Mouse (Mus musculus) erythroblast, adult 5-6 weeks (primary cell): Measurements from ENCODE around the gene Tchp. TPM values are rescaled to one million over a fixed set of nuclear protein-coding genes. Genes with fewer than 3 reads are reported as not detected.

Source experiments
- ATAC-seq: replicated peaks from 2 replicates; pipeline ENCODE4 v1.8.0; 2016; ENCODE audit warnings: moderate number of reproducible peaks, mild to moderate bottlenecking, moderate TSS enrichment, inconsistent platforms; ENCODE audit not compliant: poor library complexity, low FRiP score, severe bottlenecking
- total RNA-seq, 2 experiments: library from RNA; stranded (forward) in 1 of 2; stranded (reverse) in 1 of 2; fragments of 150-400 nt in 1 of 2; fragments of 200-764, 138-1000 nt in 1 of 2; gene quantifications; 2 replicates each; pipeline versions ENCODE4 v1.2.3 to v1.2.4; 2015 to 2017; ENCODE audit warnings: low replicate concordance in 2 of 2

Tchp gene
- total RNA-seq, 2 experiments from 2014 or later, result 1.2 to 2.0 TPM

DNA sequence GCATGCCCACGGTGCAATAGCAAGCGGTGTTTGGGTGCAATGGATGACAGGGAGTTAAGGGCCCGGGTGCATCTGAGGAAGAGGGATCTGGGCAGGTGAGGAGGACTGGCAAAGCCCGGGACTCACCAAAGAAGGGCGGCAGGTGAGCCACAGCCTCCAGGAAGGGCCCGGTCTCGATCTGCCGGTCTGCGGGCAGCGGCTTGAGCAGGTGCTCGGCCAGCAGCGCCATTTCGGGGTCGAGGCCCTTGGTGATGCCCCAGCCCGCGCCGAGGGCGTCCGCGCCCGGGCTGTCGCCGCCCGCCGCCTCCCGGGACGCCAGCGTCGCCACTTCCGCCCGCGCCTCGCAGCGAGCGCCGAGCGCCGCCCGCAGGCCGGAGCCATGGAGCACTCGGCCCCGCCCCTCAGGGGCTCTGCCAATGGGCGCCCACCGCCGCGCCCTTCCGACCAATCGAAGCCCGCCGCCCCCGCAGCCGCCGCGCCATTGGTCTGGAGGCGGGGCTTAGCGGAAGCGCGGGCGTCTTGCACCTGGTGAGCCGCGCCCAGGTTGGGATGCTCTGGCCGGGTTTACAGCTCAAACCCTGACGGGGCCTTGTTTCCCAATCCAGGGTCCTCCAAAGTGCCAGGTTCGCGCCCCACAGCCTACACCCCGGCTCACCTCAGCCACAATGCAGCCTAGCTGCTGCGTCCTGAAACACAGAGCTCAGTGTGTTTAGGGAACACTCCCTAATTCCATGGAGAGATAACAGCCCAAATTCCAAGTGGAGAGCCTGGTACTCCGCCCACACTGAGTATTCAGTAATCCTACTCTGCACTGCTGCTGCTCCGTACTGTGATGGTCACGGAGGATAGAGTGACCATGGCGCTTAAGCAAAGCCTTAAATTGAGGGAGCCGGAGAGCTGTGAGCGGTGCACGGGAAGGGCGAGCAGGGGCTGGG is 16.7 kb upstream of the Tchp start, which contains the start of gene Gltp:
TSS of gene Gltp (minus strand) at position 352 of the 935 bp plus-strand sequence.
- ATAC-seq, result peak; percentile 95

DNA sequence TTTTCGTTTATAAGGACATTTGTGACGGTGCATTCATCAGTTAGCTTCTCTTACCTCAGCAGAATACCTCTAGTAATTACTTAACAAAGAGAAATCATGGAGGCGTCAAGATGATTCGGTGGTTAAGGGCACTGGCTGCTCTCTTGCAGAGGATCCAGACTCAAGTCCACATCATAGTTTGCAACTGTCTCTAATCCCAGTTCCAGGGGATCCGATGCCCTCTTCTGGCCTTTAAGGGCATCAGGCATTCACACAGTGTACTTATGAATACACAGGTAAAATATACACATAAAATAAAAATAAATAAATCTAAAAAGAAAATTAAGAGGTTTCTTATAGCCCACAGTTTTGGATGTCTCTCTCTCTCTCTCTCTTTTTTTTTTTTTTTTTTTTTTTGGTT is 11.8 kb upstream of the Tchp start:
- ATAC-seq, result no peak

DNA sequence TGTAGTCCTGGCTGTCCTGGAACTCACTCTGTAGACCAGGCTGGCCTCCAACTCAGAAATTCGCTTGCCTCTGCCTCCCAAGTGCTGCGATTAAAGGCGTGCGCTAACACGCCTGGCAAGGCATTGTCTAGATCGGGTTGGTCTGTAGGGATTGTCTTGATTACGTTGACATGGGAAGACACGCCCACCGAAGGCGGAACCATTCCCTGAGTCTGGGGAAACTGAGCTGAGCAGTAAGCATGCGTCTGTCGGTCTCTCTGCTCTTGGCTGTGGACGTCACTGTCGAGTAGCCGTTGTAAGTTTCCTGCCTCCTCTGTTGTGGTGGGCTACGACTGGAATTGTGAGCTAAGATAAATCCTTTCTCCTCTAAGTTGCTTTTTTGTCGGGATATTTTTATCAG is 10.6 kb upstream of the Tchp start:
- ATAC-seq, result no peak

DNA sequence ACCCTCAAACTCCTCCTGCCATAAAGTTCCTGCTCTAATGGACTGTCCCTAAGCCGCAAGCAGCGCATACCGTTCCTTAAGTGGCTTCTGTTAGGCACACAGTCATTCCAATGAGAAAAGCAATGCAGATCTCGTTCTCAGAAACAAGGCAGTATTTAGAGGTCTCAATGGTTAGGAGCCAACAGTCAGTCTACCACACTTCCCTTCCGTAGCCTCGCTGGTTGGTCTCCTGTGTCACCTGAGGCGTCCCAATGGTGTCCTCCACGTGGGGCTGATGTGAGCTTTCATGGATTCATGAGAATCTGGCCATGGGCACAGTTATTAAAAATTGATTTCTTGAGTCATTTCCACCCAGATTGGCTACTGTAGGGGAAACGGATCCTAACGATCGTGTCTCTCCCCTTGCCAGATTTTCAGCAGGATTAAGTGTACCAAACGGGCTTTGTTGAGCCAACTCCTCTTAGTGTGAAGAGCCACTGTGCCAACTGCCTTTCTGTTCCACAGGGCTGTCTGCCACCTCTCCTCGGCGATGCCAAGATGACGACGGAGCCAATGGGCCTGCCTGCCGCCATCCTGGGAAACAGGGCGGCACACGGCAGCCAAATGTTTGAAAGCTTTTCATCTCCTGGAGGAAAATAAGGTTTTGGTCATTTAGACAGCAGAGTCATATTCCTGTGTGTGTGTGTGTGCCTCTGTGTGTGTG is 9.4 kb upstream of the Tchp start:
- no peak for ATAC-seq

DNA sequence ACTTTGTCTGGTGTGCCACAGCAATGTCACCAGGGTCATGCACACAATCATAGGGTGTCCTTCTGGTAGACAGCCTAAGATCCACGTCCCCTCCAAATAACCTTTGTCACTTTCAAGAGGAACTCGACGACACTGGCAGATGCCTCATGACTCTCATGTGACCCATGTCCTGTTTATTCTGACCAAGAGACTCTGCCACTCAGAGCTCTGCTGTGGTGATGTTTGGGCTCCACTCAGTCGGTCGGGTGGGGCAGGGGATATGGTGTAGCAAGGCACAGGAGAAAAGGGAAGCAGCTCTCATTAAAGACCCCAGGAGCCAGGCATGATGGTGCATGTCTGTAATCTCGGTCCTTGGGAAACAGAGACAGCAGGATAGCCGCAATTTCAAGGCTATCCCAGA is 8.5 kb upstream of the Tchp start:
- no peak for ATAC-seq

DNA sequence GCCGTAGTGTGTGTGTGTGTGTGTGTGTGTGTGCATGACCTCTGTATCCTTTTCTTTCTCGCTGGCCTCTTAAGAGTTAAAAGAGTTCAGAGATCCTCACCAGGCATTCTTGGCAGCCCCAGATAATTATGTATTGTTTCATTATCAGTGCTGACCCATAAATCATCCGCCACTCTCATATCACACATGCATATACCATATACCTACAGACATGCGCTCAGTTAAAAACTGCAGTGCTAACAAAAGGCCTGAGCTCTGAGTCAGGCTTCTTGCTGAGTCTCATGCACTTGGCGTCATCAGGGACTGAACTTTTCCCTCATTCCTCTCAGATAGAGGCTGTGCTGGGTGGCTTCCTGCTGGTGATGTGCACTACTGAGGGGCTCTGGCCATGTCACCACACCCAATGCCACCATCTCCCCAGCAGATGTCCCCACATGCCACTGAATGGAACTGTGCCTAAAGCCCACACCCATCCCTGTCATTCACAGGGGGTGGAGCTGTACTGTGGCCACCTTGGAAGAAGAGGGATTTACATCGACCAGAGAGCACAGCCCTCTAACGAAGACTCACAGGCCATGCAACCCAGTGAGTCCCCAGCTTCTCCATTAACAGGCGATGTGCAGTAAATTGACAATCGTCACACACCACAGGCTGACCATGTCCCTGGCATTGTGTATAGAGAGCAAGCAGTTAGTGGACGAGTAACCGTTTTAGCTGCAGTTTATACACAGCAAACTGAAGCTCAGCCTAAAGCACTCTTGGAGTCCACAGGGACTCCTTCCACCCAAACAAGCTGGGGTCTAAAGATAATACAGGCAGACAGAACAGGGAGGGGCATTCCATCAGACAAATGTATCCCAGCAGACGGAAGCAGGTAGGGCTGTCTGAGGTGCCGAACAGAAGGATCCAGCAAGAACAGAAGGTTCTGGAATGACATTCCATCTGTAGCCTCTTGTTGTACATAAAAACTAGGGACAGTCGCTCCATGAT is 4.9 kb upstream of the Tchp start:
- ATAC-seq, result peak; percentile 46

DNA sequence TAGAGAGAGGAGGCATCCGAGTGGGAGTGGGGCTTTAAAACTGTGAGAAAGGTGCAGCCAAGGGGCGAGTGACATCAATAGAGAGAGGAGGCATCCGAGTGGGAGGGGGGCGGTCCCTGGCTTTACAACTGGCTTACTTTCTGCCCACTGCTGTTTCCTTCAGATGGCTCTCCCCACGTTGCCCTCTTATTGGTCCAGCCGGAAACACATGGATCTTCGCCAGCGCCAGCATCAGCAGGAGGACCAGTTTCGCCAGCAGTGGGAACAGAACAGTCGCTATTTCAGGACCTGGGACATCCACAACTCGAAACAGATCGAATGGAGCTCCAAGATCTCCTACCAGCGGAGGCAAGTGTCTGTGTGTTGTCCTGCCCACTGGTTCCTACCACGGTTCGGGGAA is 931 bp downstream of the Tchp start:
- ATAC-seq, result no peak

DNA sequence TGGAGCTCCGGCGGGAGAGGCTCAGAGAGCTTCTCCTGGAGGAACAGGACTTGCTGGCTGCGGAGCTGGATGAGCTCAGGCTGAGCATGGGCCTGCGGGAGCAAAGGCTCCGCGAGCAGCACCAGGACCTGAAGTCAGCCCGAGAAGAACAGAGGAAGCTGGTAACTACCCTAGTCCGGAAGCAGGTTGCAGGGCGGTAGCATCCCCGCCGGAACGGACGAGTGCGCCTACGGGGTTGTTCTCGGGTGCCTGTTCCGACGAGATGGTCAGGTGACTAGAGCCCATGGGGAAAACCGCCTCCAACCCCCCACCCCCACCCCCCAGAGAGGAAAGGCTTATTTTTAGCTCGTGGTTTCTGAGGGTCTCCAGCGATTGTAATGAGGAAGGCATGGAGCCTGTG is 1.8 kb downstream of the Tchp start:
- no peak for ATAC-seq

DNA sequence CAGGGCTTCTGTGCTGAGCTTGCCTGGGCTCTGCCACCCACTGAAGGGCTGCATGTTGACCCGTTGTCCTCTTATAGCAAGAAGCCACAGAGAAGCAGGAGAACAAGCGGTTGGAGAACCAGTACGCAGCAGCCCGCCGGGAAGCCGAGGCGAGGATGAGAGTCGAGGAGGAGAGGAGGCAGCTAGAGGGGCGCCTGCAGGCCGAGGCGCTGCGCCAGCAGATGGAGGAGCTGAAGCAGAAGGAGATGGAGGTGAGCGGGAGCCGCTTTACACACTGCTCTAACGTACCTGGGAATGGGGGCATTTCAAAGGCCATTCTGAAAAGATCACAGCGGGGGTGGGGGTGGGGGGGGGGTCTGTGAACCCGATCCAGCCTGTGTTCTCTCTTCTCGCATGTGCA is 7.0 kb downstream of the Tchp start:
- no peak for ATAC-seq

DNA sequence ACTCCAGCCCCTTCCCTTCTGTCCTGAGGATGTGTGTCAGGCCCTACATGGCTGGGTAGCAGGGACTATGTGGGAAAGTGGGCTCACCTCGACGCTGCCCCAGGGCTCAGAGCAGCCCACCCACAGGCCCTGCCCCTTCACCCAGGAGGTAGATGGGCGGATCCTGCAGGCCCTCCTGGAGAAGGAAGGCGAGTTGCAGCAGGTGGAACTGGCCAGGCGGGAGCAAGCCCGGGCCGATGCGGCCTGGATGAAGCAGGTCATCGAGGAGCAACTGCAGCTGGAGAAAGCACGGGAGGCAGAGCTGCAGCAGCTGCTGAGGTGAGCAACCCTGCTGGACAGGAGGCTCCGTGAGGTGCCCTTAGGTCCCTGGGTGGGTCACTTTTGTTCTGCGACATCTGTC is 9.7 kb downstream of the Tchp start:
- ATAC-seq, result no peak

DNA sequence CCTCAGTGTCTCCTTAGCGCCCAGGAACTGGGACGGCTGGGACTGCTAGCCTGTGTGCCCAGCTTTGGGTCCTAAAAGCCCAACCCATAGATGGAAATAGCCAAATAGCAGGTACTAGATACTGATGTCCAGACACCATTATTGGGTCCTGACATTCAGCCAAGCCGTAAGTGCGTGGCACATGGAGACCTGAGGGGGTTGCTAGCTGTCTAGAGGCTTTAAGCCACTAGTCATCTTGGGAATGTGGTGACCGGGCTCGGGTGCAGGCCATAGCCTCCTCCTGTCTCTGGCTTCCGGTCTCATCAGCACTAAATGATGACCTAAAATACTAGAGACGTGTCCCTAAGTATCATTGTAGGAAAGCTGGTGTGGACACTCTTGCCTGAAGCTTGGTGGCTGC is 10.4 kb downstream of the Tchp start:
- ATAC-seq, result no peak

DNA sequence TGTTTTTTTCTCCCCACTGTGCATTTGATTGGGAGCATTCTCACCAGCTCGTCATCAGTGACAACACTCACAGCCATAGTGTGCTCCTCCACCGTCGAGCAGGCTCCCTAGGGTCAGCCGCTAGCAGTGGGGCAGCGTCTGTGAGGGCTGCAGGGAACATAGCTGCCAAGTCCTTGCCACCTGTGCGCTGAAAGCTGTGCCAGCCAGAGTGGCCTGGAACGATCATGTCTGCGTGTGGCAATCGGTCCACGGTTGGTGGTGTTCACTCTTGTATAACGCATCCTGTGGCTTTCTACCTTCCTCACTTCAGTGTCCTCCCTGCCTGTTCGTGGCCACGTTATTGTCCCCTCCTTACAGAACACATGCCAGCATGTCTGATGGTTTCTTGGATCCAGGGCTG is 10.9 kb downstream of the Tchp start:
- no peak for ATAC-seq

DNA sequence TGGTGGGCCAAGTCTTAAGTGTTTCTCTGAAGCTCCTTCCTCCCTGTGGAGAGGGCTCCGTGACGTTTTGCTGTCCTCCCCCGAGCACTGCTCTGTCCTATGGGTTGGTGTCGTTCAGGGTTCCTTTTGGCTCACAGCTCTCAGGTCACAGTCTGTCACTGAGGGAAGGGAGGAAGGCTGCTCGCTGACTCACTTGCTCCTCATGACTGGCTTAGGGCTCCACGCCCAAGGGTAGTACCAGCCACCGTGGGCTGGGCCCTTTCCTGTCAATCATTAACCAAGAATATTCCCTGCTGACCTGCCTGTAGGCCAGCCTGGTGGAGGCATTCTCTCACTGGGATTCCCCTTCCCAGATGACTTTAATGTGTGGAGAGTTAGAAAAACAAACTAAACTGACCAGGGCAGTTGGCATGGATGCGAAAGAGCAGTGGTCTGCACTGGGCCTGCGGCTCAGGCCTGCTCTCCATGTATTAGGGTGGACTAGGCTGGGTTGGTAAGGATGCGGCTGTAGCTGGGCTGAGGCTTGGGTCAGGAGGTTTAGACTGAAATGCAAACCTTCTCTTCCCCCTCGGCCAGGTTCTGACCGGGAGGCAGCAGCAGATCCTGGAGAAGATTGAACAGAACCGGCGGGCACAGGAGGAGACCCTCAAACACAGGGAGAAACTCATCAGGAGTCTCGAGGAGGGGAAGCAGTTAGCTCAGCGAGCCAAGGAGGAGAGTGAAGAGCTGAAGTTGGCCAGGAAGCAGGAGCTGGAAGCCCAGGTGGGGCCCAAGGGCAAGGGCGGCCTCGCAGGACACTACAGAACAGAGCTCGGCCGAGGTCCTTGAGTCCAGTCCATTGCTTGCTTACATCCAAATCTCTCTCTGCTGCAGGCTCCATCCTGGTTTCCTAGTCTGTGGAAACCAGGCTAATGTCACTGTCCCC is 11.7 kb downstream of the Tchp start:
- no peak for ATAC-seq

DNA sequence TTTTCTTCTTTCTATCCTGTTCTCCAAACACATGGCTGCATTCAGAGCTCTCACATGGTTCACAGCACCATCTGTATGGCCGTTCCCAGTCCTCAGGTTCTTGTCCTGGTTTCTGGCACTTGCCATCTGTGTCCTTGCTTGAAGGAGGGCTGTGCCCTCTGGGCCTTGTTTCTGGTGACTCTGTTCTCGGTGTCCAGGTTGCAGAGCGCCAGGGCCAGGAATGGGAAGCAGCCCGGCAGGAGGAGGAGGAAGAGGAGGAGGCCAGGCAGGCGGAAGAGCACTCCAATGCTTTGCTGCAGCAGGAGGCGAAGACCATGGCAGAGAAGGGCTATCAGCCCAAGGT is 12.3 kb downstream of the Tchp start:
- ATAC-seq, result no peak

DNA sequence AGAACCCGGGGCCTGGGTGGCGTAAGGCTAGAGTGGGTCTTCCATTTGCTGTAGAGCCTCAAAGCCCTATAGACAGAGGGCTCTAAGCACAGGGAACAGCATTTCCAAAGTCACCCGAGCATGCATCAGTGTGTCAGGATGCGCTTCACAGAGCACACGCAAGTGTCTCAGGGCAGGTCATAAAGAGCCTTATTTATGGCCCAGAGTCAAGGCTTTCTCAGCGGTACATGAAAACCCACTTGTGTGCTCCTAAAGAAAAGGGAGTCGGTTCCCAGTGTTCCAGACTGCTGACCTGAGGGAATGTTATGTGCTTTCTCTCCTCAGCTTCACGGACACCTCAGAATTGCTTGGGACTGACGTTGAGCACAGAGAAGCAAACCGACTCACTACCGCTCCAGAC is 13.2 kb downstream of the Tchp start:
- ATAC-seq, result no peak

DNA sequence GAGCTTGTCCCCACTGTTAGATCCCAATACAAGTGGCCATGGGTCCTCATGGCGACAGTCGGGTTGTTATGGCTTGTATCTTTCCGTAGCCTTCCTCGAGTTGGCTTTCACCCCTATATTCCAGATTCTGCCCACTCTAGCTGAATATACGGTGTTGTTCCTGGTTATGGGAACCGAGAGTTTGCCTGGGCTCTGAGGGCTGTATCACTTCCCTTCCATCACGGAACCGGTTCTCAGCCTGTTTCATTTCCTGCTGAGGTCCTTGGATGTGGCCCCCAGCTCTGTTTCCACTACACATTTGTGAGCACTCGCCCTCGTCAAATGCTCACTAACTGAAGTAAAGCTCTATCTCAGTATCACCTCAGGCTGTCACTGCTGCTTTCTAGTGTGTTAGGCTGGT is 14.4 kb downstream of the Tchp start:
- ATAC-seq, result no peak

DNA sequence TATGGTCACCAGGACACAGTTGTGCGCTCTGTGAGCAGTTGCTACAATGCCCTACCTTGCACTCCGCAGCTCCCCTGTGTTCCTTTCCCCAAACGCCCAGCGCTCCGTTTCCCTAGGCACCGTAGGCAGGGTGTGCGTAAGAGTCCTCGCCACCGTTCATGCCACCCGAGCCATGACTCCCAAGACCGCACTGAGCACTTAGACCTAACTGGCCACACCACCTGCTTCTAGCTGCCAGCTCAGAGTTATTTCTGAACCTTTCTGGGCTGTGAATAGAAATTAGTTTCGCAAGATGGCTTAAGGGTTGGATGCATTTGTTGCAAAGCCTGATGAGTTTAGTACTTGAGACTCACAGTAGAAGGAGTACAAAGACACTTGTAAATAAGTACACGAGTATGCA is 15.3 kb downstream of the Tchp start:
- no peak for ATAC-seq

DNA sequence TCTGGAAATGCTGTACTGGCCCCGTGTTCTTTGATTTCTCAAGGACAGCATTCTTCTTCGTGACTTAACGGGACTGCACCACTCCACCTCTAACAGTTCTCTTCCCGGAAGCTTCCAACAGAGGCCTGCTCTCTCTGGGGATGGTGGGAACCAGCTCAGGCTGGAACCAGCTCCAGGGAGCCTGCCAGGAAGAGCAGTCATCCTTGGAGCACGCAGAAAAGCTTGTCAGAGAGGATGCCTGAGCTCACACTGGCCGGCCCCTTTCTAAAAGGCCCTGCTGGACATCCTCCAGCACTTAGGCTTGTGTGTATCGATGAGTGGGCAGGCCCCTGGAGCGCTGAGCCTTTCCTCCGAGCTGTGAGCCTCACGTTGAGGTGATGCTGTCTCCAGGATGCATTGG is 20.6 kb downstream of the Tchp start:
- ATAC-seq, result no peak

DNA sequence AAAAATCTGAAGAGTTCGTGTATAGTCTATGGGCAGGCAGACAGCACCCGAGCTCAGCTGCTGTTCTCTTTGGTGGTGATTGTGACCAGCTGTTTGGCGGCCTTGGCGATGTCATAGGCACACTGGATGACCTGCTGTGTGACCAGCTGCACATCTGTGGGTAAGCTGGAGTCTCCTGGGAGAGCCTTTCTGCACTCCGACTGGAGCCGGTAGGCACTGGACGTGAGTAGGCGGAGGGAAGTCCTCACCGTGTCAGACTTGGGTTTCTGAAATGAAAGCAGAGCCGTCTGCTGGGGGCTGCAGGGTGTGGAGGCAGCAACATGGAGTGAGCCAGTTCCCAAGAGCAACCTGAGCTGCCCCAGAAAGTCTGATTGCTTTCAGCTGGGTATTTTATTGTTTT is 22.6 kb downstream of the Tchp start:
- ATAC-seq, result no peak
